Mouse (Mus musculus) fat pad, adult 2 months (tissue): ENCODE data around the gene Pabpn1l.
A peak's percentile ranks its signal among the peaks of the same experiment; 100 is the strongest.

Experiments used
- DNase-seq: peaks from one replicate; pipeline ENCODE4 v3.0.0-alpha.2; 2011; ENCODE audit warnings: low read depth, low spot score; ENCODE audit errors: extremely low read depth

Pabpn1l gene

GRCm38 (mm10) chr8:122618660-122619378 lies 3.7 kb downstream of the Pabpn1l start:
- DNase-seq, result no peak

GRCm38 (mm10) chr8:122617947-122618546 lies 4.5 kb downstream of the Pabpn1l start:
- no peak for DNase-seq

- no peak for DNase-seq
These were observed 6.2 kb downstream of the Pabpn1l start for GRCm38 (mm10) chr8:122616181-122616905.

- DNase-seq, result peak; percentile 42
These were observed 11.0 kb downstream of the Pabpn1l start, which contains the start of the genes Galns and Trappc2l for GRCm38 (mm10) chr8:122611295-122612133. Gene Galns (minus strand): TSS chr8:122611463. Gene Trappc2l (plus strand): TSS chr8:122611640.

- DNase-seq, result no peak
These were observed 11.8 kb downstream of the Pabpn1l start for GRCm38 (mm10) chr8:122610612-122611277.

- DNase-seq, result no peak
These were observed 12.3 kb downstream of the Pabpn1l start for GRCm38 (mm10) chr8:122610209-122610608.

GRCm38 (mm10) chr8:122606810-122607209 lies 15.7 kb downstream of the Pabpn1l start:
- DNase-seq, result no peak

GRCm38 (mm10) chr8:122605367-122605766 lies 17.2 kb downstream of the Pabpn1l start:
- DNase-seq, result no peak

GRCm38 (mm10) chr8:122604640-122605039 lies 17.9 kb downstream of the Pabpn1l start:
- DNase-seq, result no peak

- no peak for DNase-seq
These were observed 21.9 kb downstream of the Pabpn1l start for GRCm38 (mm10) chr8:122600666-122601065.

- DNase-seq, result no peak
These were observed 26.5 kb downstream of the Pabpn1l start for GRCm38 (mm10) chr8:122596031-122596430.

GRCm38 (mm10) chr8:122593783-122594507 lies 28.6 kb downstream of the Pabpn1l start:
- DNase-seq, result no peak

- DNase-seq, result no peak
These were observed 29.3 kb downstream of the Pabpn1l start for GRCm38 (mm10) chr8:122593240-122593639.

GRCm38 (mm10) chr8:122586749-122587148 lies 35.8 kb downstream of the Pabpn1l start:
- DNase-seq, result no peak

GRCm38 (mm10) chr8:122586171-122586570 lies 36.4 kb downstream of the Pabpn1l start:
- DNase-seq, result no peak

- DNase-seq, result no peak
These were observed 37.1 kb downstream of the Pabpn1l start for GRCm38 (mm10) chr8:122585411-122585891.

- no peak for DNase-seq
These were observed 37.6 kb downstream of the Pabpn1l start for GRCm38 (mm10) chr8:122584981-122585380.

GRCm38 (mm10) chr8:122580926-122581325 lies 41.6 kb downstream of the Pabpn1l start:
- DNase-seq, result no peak

- DNase-seq, result no peak
These were observed 43.3 kb downstream of the Pabpn1l start for GRCm38 (mm10) chr8:122579196-122579595.

- DNase-seq, result no peak
These were observed 45.4 kb downstream of the Pabpn1l start for GRCm38 (mm10) chr8:122577116-122577515.
